Mouse (Mus musculus) c-Kit-positive CD71-positive TER-119-positive erythroid progenitor cells, embryonic 14.5 days (primary cell): ENCODE measurements at regions not wholly inside any gene's neighbourhood (a gene's known extent, or its start where the extent isn't known, plus 50 kb on each side); places are given as distances from the start of the nearest gene placed in this dataset.

Experiments
- DNase-seq: peaks from one replicate; pipeline ENCODE4 v3.0.0-alpha.2; 2013; ENCODE audit warnings: low spot score

DNA sequence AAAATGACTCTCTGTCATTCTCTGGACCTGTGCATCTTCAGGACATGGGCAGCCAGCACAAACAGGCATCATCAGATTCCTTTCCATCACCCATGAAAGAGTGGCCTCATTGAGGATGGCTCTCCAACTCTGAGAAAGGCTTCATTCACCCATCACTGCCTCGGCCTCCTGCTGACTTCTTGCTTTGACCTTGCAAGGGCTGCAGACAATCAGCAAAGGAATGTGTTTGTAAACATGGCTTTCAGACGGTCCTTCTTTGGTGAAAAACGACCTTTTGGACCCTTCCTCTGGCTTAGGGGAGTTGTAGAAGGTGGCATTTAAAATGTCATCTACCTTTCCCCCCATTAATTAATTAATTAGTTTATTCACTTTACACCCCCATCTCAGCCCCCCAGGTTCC lies 134.3 kb downstream of the Moxd1 start:
- DNase-seq: no peak

DNA sequence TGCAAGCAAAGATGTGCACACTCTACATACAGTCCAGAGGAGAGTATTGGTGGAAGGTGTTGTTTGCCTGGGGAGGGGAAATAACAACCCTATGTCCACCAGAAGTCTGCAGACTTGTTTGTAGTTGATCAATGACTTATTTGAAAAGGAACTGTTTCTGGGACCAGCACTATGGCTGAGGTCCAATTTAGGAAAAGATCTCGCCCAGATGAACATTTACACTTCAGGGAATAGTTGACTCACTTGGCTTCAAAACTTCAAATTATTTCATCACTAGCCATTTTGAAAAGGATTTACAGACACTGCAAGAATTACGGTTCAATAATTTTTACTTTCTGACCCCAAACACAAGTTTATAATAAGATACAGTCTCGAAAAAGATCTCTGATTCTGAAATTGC lies 138.1 kb downstream of the Moxd1 start:
- no peak for DNase-seq

DNA sequence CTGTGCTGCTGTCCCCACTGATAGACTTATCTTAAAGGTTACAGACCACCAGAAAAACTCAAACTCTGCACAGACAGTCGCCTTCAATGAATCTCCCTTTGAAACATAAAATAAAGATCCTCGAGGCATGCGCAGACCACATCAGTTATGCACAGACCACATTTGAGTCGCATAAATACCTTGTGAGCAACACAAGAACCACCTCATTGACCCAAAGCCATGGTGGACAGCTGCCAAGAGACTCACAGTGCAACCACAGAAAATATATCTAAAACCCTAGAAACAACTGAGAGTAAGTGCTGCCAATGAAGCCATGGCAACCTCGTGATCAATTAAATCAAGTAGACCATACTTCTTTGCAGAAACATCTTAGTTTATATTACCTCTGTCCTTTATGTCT lies 142.1 kb downstream of the Moxd1 start:
- DNase-seq: no peak

DNA sequence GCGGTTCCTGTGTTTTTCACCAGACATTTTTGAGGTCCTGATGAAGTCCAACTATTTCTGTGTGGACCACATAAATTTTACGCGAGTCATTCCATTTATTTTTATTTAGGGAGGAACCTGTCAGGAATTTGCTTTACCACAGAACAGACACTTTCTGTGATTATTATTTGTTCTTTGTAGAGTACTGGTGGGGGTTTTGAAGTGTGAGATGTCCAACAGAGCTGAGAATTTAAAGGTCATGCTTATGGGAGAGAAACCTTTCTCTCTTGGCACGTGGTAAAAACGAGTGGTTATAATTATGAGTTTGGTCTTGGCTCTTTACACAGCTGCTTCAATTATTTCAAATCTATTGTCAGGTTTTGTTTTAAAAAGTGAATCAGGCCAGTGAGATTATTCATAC lies 143.7 kb downstream of the Moxd1 start:
- no peak for DNase-seq

DNA sequence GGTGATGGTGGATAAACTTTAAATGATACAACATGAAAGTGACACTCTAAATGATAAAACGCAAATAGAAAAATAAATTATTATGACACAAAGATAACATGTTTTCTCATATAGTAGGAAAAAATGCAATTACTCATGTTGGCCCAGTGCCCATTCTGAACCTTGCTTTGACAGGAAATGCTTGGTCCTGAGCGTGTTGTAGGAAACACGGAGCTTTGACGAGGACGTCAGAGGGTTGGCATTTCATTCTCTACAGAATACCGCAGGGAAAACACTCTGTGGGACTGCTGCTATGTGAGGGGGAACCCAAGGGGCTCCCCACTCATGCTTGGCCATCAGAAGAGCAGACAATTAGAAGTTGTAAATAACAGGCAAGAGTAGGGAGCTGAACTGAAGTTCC lies 150.6 kb downstream of the Moxd1 start:
- no peak for DNase-seq

DNA sequence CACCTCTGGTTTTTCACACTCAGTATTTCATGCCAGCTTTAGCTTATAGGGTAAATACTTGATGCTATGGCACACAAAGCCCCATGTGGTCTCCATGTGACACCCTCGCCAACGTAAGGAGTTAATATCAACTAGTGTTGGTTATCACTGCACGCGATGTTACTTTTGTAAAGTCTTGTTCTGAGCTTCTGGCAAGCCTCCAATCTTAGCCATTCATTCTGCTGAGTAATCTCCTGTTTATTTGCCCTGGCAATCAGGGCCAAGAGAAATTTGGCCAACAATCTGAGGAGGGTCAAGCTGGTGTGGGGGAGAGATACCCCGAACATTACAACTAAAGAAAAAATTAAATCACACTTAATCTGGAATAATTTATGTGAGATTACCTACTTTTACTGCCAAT lies 156.0 kb downstream of the Moxd1 start:
- DNase-seq: no peak

DNA sequence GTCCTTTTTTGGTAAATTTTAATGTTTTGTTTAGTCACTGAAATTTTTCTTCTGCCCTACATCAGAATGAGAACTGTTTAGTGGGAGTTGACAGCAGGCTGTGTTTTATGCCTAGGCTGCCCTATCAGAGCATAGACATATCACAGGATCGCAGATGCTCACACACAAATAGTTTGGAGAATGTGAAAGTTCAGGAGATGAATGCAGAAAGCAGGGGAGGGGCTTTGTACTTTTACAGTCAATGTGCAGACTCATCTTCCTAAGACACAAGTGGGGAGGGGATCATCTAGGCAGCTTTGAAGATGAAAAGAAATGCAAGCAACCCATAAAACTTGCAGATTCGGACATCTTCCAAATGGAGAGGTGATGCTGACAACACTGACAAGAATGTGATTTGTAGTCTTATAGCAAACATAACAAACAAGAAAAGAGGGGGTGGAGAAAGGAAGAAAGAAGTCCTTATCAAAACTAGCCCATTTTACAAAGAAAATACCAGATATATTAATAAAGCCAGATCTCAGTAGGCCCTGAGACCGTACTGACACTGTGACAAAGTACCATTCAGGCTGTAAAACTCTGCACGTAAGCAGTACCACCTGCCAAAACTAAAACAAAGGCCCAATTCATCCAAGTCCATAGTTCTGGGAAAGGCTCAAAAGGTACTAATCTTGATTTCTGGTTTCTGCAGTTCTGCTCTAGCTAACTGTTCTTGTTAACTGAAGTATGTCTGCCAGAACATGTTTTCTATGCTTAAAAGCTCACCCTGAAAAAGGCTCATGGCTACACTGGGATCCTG lies 157.4 kb downstream of the Moxd1 start:
- no peak for DNase-seq

DNA sequence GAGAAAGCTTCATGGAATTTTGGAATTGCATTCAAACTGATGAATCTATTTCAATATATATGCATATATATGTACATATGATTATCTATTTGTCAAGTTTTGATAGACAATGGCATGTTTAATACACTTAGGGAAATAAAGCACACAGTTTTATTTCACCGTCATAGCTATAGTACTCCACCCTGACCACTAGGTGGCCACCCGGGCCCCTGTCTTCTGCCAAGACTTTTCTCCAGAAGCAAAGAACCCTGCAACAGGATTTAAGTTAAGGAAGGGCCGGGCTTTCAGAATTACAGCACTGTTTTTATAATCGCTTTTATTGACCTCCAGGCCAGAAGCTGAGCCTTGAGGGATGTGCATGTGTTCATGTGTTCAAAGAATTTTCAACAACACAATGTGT lies 158.6 kb downstream of the Moxd1 start:
- peak; percentile 1 for DNase-seq

DNA sequence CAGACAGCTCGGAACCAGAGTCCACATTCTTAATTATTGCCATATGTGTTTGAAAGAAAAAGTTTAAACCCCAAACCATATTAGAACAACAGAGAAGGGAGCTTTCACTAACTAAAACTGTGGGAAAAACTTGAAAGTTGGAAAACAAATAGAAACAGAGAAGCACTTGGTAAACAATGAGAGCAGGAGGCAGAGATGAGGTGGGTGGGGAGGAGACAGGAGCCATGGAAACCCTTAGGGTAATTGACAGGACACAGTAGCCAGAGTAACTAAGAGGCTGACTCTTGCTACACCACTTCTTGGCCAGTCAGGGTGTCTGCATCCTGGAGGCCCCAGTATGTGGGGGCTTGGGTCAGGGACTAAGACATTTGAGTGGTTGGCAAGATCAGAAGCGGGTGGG lies 160.7 kb downstream of the Moxd1 start:
- DNase-seq: no peak

DNA sequence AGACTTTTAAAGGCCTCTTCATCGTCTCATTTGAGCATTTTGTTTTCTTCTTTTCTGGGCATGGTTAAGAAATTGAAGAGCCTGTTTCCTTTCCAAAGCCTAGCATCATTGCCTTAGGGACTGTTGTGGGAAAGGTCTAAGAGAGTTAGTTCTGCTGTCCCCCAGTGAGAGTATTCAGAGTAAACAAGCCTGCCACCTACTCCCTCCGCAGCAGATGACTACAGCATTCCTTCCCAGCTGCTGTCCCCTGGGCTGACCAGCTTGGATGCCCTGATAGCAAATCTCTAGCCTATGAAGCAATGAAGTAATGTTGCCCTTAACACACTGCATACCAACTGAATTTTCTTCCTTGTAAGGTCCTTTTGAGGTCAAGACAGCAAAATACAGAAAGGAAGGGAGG lies 164.9 kb downstream of the Moxd1 start:
- no peak for DNase-seq

DNA sequence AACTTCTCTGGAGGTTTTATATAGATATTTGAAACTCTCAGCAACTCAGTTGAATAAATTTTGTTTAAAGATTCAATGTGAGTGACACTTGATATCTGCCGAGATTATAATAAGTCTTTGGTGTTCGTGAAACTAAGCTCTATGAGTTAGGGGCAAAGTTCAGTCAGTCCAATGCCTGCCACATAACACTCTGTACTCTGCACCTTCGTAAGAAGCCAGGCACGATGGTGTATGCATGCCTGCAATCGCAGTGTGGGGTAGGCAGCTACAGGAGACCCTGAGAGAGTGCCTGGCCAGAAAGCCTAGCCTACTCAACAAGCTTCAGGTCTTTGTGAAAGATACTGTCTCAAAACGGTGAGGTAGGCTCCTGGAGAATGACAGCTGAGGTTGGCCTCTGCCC lies 167.7 kb downstream of the Moxd1 start:
- DNase-seq: no peak

DNA sequence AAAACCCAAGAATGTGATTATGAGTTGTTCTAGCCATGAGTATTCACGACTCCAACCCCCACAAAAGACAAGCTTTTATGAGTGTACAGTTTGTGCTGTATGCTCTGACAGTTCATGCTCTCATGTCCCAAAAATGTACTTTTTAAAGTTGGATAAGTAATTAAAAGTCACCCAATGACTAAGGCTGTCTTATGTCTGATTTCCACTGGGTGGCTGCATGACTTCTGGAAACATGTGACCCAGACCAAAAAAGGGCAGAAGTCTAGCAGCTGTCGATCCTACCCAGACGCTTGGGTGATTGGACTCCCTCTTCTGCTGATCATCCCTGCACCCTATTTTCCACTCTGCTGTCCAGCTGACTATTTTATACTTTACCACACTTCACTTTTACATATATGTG lies 168.7 kb downstream of the Moxd1 start:
- no peak for DNase-seq

DNA sequence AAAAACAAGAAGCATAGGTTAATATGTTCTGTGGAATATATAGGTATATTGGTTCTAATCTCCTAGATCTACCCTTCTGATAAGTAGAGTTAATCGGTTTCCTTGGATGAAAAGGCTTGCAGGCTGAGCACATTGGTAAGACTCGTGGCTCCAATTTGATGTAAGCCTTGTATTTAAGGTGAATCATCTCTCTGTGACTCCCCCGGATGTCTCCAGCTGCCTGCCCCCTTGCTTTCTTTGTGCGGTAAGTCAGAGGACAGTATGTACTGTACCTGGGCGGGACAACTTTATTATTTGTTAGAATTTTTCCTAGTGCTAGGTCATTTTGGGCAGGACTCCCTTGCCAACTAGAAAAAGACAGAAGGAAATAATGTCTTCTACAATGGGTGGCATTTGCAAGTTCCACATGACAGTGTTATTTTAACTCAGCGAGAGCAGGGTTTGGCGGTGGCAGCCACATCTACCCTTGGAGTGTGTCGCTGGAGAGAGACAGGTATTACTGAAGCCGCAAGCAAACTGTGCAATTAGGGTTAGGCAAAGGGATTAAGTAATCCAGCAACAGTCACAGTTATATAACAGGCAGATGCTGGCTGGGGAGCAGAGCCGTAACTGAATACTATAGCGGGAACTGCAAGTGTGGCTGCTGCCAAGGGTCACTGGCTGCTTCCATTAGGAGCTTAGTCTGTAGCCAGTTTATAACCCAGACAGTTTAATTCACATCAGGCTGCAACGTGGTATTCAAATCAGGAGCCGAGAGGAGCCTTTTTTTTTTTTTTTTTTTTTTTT lies 172.9 kb downstream of the Moxd1 start:
- DNase-seq: no peak

DNA sequence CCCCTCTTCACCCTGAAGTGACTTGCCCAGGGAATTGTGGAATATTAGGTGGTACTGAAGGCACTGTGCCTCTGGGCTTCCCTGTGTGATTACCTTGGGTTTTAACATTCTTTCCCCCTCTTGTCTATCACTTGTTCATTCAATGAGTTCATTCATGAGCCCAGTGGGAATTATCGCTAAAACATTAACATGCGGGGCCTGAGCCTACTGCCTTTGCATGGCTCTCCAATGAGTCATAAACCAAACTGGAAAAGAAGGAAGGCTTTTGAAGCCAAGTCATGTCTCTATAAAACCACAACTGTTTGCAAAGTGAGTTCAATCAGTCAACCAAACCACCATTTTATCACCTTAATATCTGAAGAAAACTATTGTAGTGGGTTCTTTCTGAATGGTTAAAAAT lies 173.8 kb downstream of the Moxd1 start:
- no peak for DNase-seq

DNA sequence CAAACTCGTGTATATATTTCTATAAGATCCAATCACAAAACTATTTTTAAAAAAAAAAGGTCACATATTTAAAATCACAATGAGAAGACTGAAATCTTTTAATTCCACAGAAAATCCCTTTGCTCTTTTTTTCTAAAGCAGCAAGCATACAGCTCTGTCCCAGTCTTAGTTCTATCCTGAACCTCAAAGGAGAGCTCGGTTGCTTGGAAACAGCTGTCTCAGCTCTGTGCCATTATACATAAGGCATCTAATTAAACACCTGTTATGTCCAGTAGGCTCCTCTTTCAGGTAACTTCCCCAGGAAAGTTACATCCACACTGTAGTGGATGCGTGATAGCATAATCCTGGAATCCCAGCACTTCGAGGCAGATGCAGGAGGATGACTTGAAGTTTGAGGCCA lies 181.5 kb downstream of the Moxd1 start:
- no peak for DNase-seq

DNA sequence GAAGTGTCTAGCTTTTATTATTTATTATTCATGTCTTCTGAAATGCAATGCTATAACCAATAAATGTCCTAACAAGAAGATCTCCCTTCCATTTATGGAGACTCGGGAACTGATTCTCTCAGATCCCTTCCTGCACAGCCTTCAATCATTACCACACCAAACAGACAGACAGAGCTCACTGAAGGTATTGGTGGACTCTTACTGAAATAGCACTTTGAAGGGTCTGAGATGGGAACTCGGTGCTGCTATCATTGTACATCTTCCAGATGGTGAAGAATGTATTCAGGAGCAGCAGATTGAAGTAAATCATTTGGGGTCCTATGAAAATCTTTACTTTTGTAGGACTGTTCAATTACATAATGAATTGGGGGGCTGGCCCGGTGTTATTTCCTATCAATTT lies 183.6 kb downstream of the Moxd1 start:
- DNase-seq: no peak

DNA sequence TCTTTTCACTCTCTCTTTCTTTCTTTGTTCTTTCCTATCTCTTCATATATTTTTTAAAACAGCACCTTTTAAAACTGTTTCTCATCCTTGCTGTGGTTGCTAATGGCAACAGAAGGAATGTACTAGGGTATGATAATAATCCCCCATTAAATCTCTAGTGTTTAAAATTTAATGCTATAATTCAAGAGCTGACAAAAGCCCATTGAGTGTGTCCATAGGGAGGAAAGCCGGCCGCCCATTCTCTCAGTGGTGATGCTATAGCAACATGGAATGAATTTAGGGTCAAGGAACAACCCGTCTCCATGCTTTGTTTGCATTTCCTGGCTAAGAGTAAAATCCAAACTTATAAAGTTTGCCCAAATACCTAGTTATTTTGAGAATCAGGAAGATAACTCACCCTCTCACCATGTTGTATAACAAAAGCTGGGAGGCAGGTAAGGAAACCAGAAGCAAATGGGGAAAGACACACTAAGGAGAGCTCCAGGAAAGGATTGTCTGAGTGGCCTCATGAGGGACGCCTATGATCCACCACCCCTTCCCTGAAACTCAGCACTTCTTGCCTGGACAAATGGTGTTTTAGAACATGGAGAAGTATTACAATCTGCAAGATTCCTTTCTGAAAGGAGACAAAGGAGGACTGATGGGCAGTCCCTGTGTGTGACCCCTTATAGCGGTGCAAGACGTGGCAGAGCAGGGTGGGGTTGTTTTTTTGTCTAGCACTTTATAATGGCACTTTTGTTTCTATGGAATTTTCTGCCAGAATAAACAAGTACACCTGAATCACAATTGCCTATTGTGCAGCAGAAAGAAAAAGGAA lies 184.3 kb downstream of the Moxd1 start:
- DNase-seq: no peak

DNA sequence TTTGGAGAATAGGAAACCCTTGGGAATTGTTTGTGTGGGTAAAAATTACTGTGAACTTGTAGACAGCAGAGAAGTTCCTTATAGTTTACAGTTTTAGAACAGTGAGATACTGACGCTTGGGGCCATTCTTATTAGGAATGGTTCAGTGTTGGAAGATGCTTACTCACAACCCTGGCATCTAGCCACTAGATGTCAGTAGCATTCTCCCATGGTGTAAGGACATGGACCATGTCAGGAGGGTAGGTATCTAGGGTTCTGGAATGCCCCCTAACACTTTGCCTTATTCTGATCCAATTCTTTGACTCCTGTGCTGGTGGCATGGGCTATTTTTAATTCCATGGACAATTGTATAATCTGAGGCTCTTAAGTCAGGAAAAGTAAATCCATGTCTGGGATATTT lies 185.3 kb upstream of the Ccn2 start:
- DNase-seq: no peak

DNA sequence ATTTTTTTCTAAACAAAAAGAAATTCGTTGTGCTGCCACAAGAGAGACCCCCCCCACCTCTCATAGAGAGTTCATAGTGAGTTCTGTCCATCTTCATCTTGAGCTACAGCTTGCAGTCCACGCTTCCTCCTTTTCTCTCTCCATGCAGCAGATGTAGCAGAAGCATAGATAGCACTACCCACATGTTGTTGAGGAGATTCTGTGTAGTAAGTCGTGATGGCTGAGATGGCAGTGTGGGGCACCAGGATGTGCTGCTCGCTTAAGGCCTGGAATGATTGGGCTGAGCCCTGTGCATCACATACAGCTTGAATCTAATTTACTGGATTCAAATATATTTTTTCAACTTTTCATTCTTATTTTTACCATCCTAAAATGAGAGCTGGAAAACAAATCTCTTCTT lies 184.4 kb upstream of the Ccn2 start:
- no peak for DNase-seq

DNA sequence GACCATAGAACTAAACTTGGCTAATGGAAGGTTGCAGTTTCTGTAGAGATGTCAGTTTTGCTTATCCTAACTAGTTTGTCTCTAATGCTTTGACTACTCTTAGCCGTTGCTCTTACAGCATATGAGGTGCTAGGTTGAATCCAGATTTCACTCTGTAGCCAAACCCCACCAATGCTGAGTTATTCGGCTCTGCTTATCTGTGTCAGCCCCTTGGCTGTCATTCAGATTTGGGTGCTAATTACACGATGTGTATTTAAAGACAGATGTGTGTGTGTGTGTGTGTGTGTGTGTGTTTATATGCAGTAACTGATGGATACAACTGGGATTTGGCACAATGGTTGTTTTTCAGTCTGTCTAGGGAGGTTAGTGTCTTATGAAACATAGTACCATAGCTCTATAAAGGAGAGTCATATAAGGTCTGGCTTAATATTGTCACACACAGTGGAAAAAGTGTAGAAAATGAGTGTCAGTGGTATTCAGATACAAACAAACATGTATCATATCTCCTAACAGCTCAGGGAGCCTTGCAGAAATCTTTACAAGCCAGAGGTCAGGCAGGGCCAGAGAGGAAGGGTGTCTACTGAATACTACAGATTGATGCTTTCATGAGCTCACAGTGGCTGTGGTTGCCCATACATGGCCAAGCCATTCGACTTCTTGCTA lies 172.6 kb upstream of the Ccn2 start:
- no peak for DNase-seq

DNA sequence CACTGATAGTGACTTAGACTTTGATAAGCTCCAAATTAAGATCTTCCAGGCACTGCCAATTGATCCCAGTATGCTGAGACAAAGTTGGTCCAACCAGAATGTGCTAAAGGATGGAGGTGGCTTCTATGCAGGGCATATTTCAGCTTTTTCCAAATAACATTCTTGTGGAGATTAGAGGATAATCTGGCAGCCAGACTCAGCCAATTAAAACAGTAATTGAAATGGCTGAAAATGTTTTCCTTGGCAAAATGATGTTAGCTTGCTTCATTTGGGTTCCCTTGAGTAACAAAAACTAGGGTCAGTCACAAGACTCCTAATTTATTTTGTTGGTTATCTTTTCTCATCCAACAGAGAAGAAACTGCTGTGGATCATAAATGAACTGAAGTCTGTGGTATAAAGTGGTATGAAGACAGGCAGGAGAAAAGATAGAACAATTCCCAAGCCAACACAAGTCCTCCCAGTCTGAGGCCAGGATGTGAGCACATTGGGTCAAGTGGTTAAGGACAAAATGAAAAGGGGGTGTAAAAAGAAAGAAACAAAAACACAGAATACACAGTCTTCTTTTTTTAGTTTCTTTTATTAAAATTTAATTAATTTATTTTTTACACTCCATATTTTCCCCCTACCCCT lies 161.4 kb upstream of the Ccn2 start:
- no peak for DNase-seq

DNA sequence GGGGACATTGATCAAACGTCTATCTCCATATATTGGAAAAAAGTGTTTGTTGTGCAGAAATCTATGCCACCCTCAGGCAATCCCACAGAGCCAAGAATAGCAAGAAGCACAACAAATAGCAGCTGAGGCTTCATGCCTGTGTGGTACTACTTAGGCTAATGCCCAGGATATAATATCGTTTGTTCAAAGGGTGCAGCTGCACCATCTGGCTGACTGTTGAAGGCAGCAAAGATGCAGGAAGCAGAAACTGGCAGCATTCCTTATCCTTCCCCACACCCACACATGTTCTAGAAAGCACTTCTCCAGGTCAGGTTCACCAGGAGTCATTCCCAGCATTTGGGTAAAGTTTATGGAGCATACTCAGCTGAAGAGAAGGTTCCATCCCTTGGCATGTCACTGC lies 158.1 kb upstream of the Ccn2 start:
- no peak for DNase-seq
